Mouse (Mus musculus): Measurements from ENCODE around the gene Cxcl15. TPM values are rescaled to one million over a fixed set of nuclear protein-coding genes. Genes with fewer than 3 reads are reported as not detected.

Gene Cxcl15
- not detected for total RNA-seq (2021)

- intact Hi-C loops (cut with DNase I) = no loop called here
- no peak for DNase-seq
Measured at GRCm38 (mm10) chr5:90794195-90794625, at the start of gene Cxcl15. TSS of gene Cxcl15 (plus strand) at chr5:90794534.

DNA sequence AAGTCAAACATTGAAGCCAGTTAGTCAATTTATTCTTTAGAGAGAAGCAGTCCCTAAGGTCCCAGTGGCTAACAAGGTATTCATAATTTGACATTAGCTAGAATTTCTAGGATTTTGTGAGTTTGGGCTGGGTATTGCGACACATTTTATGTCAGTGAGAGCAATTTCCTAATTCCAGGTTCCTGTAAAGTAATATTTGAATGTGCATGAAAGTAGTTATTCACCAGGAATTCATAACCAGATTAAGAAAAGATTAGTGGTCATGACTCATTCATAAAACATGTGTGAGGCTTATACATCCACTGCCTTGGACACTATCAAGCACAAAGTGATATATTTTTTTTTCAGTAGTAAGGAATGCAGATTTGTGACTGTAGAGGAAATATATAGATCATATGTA, 40.4 kb upstream of the Cxcl15 start:
- DNase-seq = no peak
- intact Hi-C loops (cut with DNase I) = no loop called here

GRCm38 (mm10) chr5:90758020-90758605, 36.2 kb upstream of the Cxcl15 start:
- no peak for DNase-seq
- intact Hi-C loops (cut with DNase I) = no loop called here

- DNase-seq = peak; percentile 10
- intact Hi-C loops (cut with DNase I) = no loop called here
Measured at GRCm38 (mm10) chr5:90759077-90760065, 35.0 kb upstream of the Cxcl15 start, which contains the start of gene Cxcl5. TSS of gene Cxcl5 (plus strand) at chr5:90759360.

GRCm38 (mm10) chr5:90760303-90760702, 34.0 kb upstream of the Cxcl15 start:
- no peak for DNase-seq
- intact Hi-C loops (cut with DNase I) = no loop called here

DNA sequence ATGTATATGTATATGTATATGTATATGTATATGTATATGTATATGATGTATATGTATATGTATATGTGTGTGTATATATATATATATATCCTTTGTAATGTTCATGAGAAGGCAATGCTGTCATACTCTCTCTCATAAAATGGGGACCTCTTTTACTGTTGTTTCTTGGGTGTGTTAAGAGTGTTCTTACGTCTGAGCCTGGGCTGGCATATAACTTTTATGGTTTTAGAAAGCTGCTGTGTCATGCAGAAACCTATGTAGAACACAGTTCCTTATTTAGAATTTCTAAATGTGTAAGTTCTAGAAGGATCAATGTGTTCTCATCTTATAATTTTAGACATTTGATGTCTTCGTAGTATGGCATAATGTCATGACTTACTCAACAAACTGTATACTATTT, 33.5 kb upstream of the Cxcl15 start:
- no peak for DNase-seq
- intact Hi-C loops (cut with DNase I) = no loop called here

DNA sequence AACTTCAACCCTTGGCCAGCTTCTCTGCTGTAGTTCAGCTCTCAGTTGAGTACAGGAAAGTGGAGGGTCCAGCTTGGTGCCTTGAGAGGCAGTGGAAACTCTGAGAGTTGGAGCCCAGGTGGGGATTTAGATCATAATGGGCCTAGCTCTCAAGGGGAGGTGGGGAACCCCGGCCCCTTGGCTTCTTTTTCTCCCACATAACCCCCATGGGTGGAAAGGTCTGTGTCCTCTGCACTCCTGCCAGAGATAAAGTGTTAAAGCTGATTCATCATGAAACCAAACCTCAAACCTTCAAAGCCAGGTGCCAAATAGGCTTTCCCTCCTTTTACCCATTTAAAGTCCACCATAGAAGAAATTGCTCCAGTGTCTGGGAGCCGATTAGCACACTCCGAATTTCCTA, 32.5 kb upstream of the Cxcl15 start:
- intact Hi-C loops (cut with DNase I) = no loop called here
- no peak for DNase-seq

DNA sequence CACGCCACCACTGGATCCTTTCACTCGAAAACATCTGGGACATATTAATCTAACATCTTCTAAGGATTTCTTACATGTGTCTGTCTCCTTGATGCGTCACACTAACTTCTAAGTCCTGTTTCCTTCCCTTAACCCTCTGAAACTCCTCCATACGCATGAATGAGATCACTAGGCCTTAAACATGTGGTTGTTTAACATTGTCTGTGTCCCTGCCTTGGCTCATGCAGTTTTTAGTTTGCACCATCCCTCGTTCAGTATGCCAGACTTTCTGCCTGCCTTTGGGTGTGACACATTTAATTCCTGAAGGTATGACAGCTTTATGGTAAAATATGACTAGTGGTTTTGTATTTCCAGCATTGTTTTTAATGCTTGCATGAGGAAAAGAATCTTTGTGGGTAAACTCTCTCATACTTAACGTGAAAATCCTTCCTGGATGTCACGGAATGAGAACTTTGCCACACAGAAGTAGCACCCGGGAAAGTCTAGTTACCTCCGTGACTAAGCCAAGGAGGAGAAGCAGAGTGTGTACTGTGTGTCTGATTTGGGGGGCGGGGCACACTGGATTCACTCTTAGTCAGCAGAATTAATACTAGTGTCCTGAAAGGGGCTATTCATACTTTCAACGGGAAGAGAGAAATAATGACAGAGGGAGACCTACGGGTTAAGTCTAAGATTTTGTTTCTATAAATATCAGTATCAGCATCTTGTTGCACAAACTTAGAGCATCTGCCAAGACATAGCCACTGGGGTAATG, 30.2 kb upstream of the Cxcl15 start:
- no peak for DNase-seq

DNA sequence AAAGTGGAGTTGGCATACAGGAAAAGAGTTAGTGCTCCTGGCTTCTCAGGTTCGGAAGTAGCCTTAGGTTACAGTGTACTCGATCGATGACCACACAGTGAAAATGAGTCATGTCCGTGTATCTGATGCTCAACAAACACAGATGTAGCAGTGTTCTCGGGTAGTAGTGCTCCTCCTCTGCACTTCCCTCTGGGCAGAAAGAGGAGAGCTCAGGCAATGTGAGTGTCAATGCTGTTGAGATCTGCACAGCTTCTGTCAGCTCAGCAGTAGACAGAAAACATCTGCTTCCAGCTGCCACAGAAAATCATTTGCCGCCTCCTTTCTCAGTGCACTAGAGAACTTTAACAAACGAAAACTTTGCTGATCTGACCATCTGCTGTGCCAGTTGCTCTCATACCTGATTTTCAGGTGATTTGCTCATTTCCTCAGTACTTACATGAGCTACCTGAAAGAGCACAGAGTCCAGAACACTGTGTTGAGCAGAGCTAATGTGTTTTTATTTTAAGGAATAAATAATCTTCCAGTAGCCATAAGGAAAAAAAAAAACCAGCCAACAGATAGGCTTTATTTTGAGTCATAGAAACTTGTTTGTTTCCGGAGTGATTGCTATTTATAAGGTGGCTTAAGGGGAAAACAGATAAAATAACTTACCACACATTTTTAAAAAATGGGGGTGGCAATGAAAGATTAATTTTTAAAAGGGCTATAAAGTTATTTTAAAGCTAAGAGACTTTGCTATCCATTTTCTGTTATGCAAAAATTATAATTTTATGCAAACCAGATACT, 28.3 kb upstream of the Cxcl15 start:
- no peak for DNase-seq

More for the DNA sequence above, 30.2 kb upstream of the Cxcl15 start:
- intact Hi-C loops (cut with DNase I) = no loop called here

GRCm38 (mm10) chr5:90768218-90768617, 26.1 kb upstream of the Cxcl15 start, which contains the start of gene Ppbp:
TSS of gene Ppbp (plus strand) at chr5:90768518.
- intact Hi-C loops (cut with DNase I) = no loop called here
- DNase-seq = no peak

More for the DNA sequence above, 28.3 kb upstream of the Cxcl15 start:
- intact Hi-C loops (cut with DNase I) = no loop called here

DNA sequence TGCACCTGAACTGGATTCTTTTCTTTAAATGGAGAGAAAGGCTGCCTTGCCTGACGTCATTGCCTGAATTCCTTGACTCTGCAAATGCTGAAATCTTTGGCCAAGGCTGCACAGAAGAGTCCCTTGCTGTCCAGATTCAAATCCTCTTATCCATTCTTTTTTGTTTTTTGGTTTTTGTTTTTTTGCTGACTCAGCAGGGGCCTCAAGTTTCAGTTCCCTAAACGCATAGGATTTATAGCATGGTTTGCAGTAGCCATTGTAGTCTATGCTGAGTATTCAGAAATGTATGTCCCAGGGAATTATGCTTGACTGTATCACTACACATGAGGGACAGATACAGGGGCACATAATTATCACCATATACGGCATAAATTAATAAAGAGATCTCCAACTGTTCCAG, 23.0 kb upstream of the Cxcl15 start:
- no peak for DNase-seq
- intact Hi-C loops (cut with DNase I) = no loop called here

GRCm38 (mm10) chr5:90771880-90772653, 22.3 kb upstream of the Cxcl15 start, which contains the start of gene Pf4:
TSS of gene Pf4 (plus strand) at chr5:90772435.
- intact Hi-C loops (cut with DNase I) = no loop called here

DNA sequence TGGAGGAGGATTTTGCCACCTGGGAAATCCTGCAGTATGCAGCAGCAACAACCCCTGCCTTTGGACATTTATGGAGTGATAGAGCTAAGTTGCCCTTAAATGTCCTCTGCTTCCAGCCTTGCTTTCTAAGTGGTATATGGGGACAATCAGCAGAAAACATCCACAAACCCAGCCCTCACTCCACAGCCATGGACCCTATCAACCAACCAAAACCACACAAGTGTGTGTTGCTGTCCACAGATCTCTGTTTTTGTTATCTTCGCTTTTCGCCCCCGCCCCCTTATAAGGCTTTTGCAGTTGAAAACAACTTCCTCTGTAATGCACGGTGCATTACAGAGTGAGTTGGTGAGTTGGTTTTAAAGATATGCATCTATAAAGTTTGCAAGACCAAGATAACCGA, 18.8 kb upstream of the Cxcl15 start:
- no peak for DNase-seq
- intact Hi-C loops (cut with DNase I) = no loop called here

More at GRCm38 (mm10) chr5:90771880-90772653, 22.3 kb upstream of the Cxcl15 start, which contains the start of gene Pf4:
- no peak for DNase-seq

GRCm38 (mm10) chr5:90777621-90778020, 16.7 kb upstream of the Cxcl15 start:
- no peak for DNase-seq
- intact Hi-C loops (cut with DNase I) = no loop called here

DNA sequence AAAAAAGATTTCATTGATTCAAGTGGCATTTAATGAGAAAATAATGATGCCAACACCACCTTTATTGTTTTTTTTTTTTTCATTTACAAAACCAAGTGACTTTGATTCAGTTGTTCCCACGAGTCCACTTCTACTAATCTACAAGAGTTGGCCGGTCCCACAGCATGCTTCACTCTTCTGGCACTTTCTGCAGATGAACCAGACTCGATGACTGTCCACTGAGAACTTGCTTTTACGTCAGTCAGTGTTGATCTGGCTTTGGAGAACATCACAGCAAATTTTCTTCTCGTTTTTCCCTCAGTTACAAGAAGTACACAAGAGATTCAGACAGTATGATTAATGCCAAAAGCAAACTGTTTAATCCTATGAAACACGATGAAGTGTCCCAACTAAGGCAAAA, 15.5 kb upstream of the Cxcl15 start:
- DNase-seq = no peak
- intact Hi-C loops (cut with DNase I) = no loop called here

DNA sequence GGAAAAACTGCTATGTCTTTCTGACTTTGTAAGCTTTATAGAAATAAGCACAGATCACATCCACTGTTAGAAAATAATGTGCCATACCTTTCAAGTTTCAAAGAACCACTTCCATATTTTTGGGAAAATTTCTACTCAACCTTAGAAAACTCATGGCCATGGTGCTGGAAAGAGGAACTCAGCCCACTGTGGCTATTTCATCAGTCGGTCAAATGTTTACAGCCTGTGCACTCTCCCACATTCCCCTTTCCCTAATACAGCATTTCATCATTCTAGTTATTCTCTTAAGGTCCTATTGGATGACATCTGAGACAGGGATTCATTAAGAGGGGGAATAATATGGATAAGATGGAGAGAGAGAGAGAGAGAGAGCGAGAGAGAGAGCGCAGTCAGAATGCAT, 10.6 kb upstream of the Cxcl15 start:
- intact Hi-C loops (cut with DNase I) = no loop called here
- DNase-seq = no peak

DNA sequence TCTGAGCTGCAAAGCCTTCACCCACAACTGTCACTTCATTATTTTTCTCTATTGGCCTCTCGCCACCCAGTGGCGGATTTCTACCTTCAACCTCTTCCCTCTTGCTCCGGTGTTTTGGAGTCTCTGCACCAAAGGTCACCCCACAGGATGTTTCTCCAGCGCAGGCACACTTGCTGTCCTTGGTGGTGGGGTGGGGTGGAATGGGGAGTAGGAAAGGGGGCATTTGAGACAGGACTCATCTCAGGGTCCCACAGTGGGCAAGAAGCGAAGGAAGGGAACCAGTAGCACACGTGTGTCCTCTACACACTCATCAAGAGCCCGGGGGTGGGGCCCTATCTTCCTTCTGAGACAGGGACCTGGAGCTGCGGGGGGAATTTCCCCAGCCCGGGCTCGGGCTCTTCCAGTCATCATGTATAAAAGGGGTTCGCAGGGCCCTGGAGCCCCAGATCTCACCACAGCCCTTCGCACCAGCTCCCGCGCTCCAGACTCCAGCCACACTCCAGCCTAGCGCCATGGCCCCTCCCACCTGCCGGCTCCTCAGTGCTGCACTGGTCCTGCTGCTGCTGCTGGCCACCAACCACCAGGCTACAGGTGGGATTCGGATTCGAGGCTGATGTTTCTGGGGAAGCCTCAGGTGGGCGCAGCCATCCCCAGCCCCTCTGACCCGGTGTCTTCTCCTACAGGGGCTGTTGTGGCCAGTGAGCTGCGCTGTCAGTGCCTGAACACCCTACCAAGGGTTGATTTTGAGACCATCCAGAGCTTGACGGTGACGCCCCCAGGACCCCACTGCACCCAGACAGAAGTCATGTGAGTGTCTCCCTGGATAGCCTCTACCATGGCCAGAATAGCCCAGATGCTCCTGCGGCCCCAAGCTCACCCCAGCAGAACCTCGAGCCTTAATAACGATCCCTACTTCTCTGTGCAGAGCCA, 8.4 kb upstream of the Cxcl15 start, which contains the start of gene Cxcl3:
TSS of gene Cxcl3 (plus strand) at position 445 of the 930 bp plus-strand sequence.
- intact Hi-C loops (cut with DNase I) = no loop called here
- peak; percentile 24 for DNase-seq

DNA sequence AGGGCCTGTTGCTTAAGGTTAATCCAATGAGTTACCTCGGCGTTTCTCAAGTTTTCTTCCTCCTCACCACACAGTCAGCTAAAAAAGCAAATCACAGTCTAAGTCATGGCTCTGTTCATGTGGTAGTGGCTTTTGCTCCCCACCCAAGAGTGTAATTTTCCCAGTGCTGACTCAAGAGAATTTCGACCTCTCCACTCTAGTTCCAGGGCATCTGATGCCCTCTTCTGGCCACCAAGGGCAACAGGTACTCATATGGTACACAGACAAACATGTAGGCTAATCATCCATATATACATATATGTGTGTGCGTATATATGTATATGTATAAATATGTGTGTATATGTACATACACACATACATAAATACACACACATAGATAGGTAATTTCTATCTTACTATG, 6.2 kb upstream of the Cxcl15 start:
- intact Hi-C loops (cut with DNase I) = no loop called here

More for the DNA sequence above, 6.2 kb upstream of the Cxcl15 start:
- no peak for DNase-seq

Measured in left cerebral cortex, postnatal 4 days (tissue).